Mouse (Mus musculus) R1 (cell line): ENCODE measurements at regions not wholly inside any gene's neighbourhood (a gene's known extent, or its start where the extent isn't known, plus 50 kb on each side); places are given as distances from the start of the nearest gene placed in this dataset.

Experiments used
- DNase-seq: peaks from one replicate; pipeline ENCODE4 v3.0.0-alpha.2; 2018; ENCODE audit warnings: low read depth, low spot score

- no peak for DNase-seq
Observed at GRCm38 (mm10) chr4:124326301-124326700, 284.3 kb downstream of the 3100002H09Rik start.

- no peak for DNase-seq
Observed at GRCm38 (mm10) chr4:124323589-124323988, 287.0 kb downstream of the 3100002H09Rik start.

GRCm38 (mm10) chr4:124321221-124321620 is 289.4 kb downstream of the 3100002H09Rik start:
- no peak for DNase-seq

GRCm38 (mm10) chr4:124317042-124317441 is 293.6 kb downstream of the 3100002H09Rik start:
- peak; percentile 54 for DNase-seq

- no peak for DNase-seq
Observed at GRCm38 (mm10) chr4:124311657-124312056, 298.9 kb downstream of the 3100002H09Rik start.

GRCm38 (mm10) chr4:124310594-124310993 is 300.0 kb downstream of the 3100002H09Rik start:
- no peak for DNase-seq

- no peak for DNase-seq
Observed at GRCm38 (mm10) chr4:124305871-124306555, 304.6 kb downstream of the 3100002H09Rik start.

GRCm38 (mm10) chr4:124302950-124303349 is 307.7 kb downstream of the 3100002H09Rik start:
- DNase-seq, result no peak

GRCm38 (mm10) chr4:124298667-124299437 is 311.8 kb downstream of the 3100002H09Rik start:
- no peak for DNase-seq

GRCm38 (mm10) chr4:124292254-124292653 is 318.3 kb downstream of the 3100002H09Rik start:
- no peak for DNase-seq

GRCm38 (mm10) chr4:124291767-124292166 is 318.8 kb downstream of the 3100002H09Rik start:
- DNase-seq, result no peak

GRCm38 (mm10) chr4:124287471-124287870 is 323.1 kb downstream of the 3100002H09Rik start:
- no peak for DNase-seq

GRCm38 (mm10) chr4:124278681-124279080 is 331.9 kb downstream of the 3100002H09Rik start:
- DNase-seq, result no peak

GRCm38 (mm10) chr4:124277456-124278181 is 333.0 kb downstream of the 3100002H09Rik start:
- peak; percentile 23 for DNase-seq

- DNase-seq, result peak; percentile 37
Observed at GRCm38 (mm10) chr4:124276741-124277455, 333.7 kb downstream of the 3100002H09Rik start.

- no peak for DNase-seq
Observed at GRCm38 (mm10) chr4:124272002-124272401, 338.6 kb downstream of the 3100002H09Rik start.

- DNase-seq, result no peak
Observed at GRCm38 (mm10) chr4:124268404-124268803, 342.2 kb downstream of the 3100002H09Rik start.

GRCm38 (mm10) chr4:124266573-124266972 is 344.0 kb downstream of the 3100002H09Rik start:
- no peak for DNase-seq

- no peak for DNase-seq
Observed at GRCm38 (mm10) chr4:124265527-124265926, 345.1 kb downstream of the 3100002H09Rik start.

- DNase-seq, result no peak
Observed at GRCm38 (mm10) chr4:124257006-124257405, 339.2 kb upstream of the 4930535I16Rik start.

GRCm38 (mm10) chr4:124256515-124256914 is 338.7 kb upstream of the 4930535I16Rik start:
- no peak for DNase-seq

- DNase-seq, result no peak
Observed at GRCm38 (mm10) chr4:124255183-124255543, 337.3 kb upstream of the 4930535I16Rik start.
